Mouse (Mus musculus) activated CD4-positive, CD25-positive, alpha-beta regulatory T cell, adult 9 weeks (primary cell): ENCODE measurements around the gene Slco4c1. TPM values are rescaled to one million over a fixed set of nuclear protein-coding genes. Genes with fewer than 3 reads are reported as not detected.

ENCODE experiments used
- polyA plus RNA-seq: library from polyadenylated mRNA; unstranded; fragments of 100-300 nt; shearing (Covaris generic); gene quantifications from one replicate; pipeline ENCODE4 v1.2.1, GENCODE M21; 2017

The Slco4c1 gene
- polyA plus RNA-seq: not detected

GRCm38 (mm10) chr1:96871528-96872360 is at the start of gene Slco4c1:
TSS of gene Slco4c1 (minus strand) at chr1:96872171.

